Mouse (Mus musculus): ENCODE results near the gene Grm7.

Grm7 gene

DNA sequence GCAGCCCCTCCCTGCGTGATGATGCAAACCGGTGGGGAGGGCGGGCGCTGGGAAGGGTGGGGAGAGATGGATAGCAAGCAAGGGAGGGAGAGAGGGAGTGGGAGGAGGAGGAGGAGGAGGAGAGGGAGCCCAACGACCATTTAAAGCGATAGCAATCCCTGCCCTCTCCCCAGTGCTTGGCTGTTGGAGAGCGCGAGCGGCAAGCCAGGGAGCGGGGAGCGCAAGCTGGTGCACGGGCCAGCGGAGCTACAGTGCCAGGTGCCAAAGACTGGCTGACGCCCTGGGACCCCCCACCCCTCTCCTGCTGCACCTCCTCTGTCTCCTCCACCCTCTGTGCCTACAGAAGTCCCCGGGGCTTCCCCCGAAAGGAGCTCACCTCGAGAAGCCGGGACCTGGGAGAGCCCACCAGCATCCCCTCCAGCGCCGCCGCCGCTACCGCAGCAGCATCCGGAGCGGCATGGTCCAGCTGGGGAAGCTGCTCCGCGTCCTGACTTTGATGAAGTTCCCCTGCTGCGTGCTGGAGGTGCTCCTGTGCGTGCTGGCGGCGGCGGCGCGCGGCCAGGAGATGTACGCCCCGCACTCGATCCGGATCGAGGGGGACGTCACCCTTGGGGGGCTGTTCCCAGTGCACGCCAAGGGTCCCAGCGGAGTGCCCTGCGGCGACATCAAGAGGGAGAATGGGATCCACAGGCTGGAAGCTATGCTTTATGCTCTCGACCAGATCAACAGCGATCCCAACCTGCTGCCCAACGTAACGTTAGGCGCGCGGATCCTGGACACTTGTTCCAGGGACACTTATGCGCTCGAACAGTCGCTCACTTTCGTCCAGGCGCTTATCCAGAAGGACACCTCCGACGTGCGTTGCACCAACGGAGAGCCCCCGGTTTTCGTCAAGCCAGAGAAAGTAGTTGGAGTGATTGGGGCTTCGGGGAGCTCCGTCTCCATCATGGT, at the start of gene Grm7:
TSS of gene Grm7 (plus strand) at position 171 of the 951 bp plus-strand sequence.
- DNase-seq (ENCODE audit: low read depth in 2 of 2, low spot score in 2 of 2) = no peak

GRCm38 (mm10) chr6:110645041-110645410, 355 bp upstream of the Grm7 start:
- no peak for DNase-seq (ENCODE audit: low read depth in 2 of 2, low spot score in 2 of 2)

GRCm38 (mm10) chr6:110646901-110647300, 1.5 kb downstream of the Grm7 start:
- no peak for DNase-seq (ENCODE audit: low read depth in 2 of 2, low spot score in 2 of 2)

GRCm38 (mm10) chr6:110649227-110649626, 3.8 kb downstream of the Grm7 start:
- no peak for DNase-seq (ENCODE audit: low read depth in 2 of 2, low spot score in 2 of 2)

DNA sequence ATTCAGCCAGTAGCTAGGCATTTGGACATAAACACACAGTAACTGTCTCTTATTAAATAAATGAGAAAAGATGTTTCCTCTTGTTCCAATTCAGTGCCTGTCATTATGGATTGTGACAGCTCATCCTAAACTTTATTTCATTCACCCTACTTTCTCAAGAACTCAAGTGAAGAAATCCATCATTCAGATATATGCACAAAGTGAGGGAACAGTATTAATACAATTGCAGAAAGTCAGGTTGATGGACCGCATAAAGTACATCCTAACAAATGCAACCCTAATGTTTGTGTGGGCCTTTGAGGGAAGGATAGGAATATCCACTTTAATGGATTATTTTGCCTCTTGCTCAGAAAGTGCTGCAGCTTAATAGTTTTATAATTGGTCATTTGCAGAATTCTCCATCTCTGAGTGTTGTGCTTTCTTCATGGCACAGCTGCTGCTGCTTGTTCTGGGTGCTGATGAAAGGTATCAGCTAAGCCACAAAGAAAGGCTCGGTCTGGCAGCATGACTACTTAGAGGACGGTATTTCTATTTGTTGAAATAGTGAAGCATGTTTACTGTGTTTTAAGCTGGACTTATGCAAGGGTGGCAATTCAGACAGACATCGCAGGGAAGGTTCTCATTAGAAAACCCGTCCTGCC, 8.1 kb downstream of the Grm7 start:
- DNase-seq (ENCODE audit: low read depth in 2 of 2, low spot score in 2 of 2) = no peak

- DNase-seq (ENCODE audit: low read depth in 2 of 2, low spot score in 2 of 2) = no peak
These were observed 19.1 kb downstream of the Grm7 start for GRCm38 (mm10) chr6:110664436-110664835.

- DNase-seq (ENCODE audit: low read depth in 2 of 2, low spot score in 2 of 2) = no peak
These were observed 23.1 kb downstream of the Grm7 start for GRCm38 (mm10) chr6:110668447-110668846.

DNA sequence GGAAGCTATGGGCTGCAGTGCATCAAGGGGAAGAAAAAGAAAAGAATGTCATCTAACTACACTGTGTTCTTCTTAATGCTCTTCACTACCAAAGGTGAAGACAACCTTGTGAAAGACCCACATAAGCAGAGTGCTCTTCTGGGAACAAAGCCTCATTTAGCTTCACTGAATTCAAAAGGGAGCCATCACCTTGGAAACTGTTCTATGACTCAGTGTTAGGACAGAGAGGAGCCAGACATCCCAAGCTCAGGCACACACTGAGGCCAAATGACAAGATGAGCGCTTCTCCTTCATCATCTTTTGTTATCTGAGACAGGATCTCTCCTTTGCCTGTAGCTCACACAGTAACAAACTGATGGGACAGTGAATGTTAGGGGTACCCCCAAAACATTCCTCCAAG, 45.6 kb downstream of the Grm7 start:
- no peak for DNase-seq (ENCODE audit: low read depth in 2 of 2, low spot score in 2 of 2)

- DNase-seq (ENCODE audit: low read depth in 2 of 2, low spot score in 2 of 2) = no peak
These were observed 64.4 kb downstream of the Grm7 start for GRCm38 (mm10) chr6:110709763-110710162.

GRCm38 (mm10) chr6:110714943-110715342, 69.6 kb downstream of the Grm7 start:
- DNase-seq (ENCODE audit: low read depth in 2 of 2, low spot score in 2 of 2) = no peak

GRCm38 (mm10) chr6:110723371-110723770, 78.0 kb downstream of the Grm7 start:
- no peak for DNase-seq (ENCODE audit: low read depth in 2 of 2, low spot score in 2 of 2)

GRCm38 (mm10) chr6:110733914-110734313, 88.5 kb downstream of the Grm7 start:
- DNase-seq (ENCODE audit: low read depth in 2 of 2, low spot score in 2 of 2) = no peak

DNA sequence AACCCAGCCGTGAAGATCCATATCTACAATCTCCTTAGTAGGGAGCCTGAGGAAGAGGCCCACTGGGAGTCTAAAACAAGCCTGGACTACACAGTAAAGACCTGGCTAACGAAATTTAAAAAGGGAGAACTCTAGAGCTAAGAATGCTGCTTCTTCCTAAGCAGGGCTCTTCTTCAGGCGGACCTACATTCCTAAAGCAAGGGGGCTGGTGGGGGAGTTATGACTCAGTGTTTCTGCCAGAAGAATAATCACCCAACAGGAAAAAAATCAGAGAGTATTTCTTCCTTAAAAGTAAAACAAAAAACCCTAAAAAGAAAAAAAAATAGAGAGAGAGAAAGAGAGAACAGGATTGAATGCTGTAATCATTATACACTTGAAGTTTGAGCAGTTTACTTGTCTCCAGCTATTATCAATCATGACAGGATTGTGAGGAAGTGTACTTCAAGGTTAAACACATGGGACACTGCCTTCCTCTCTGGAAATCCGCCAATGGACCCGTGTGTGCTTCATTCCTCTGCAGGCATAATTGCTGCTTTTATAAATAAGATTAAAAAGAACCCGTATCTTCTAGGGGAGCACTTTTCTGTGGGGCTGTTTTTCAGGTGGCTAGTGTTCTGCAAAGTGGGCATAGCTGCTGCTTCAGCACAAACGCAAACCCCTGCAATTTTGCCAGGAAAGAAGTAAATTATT, 98.7 kb downstream of the Grm7 start:
- no peak for DNase-seq (ENCODE audit: low read depth in 2 of 2, low spot score in 2 of 2)

GRCm38 (mm10) chr6:110755921-110756320, 110.5 kb downstream of the Grm7 start:
- no peak for DNase-seq (ENCODE audit: low read depth in 2 of 2, low spot score in 2 of 2)

DNA sequence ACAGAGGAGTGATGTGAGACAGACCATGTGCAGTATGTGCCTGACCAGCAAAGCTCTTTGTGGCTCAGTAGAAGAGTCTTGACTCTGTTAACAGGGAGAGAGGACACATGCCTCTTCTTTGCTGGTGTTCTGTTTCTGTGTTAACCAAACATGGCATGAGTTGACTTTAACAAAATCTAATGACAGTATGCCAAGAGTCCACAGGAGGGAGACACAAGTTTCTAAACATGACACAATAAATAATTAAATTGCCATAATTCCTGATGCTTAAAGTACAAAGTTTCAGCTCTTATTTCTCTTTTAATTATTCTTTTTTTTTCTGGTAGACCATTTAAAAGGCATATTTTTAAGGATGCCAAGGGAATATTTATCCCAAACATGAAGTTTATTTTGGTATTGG, 124.2 kb downstream of the Grm7 start:
- no peak for DNase-seq (ENCODE audit: low read depth in 2 of 2, low spot score in 2 of 2)

GRCm38 (mm10) chr6:110772652-110773051, 127.3 kb downstream of the Grm7 start:
- no peak for DNase-seq (ENCODE audit: low read depth in 2 of 2, low spot score in 2 of 2)

DNA sequence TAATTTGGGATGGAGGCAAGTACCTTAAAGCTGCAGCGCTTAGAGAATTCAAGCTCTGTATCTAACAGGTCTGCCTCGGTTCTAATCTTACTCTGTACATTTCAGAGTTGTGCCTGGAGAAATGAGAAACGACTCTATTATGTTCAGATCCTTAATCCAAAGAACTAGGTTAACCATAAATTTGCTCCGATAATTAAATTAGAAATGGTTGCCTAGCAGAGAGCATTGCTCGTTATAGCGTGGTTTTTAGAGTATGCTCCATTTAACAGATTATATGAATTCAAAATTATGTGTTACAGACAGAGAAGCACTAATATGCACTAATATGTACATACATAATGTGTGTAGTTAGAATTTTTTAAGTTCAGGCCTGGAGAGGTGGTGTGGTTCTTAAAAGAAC, 130.7 kb downstream of the Grm7 start:
- no peak for DNase-seq (ENCODE audit: low read depth in 2 of 2, low spot score in 2 of 2)

DNA sequence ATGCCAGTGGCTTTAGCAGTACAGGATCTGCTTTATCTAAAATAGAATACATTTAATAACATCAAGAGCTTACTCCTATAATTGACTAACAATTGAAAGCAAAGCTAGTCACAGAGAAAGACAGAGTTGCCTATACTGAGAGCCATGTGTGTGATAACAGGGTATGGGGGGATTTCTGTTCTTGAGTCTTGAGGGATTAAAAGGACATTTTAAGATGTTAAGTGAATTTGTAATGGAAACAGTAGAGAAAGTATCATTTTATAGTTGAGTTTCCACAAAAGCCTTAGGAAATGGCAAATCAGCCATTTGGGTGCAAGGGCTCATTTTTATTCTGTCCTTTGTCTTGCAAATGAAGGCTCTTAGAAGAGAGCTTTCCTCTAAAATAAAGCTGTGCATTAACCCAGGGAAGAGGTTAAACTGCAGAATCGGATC, 140.1 kb downstream of the Grm7 start:
- no peak for DNase-seq (ENCODE audit: low read depth in 2 of 2, low spot score in 2 of 2)

GRCm38 (mm10) chr6:110792696-110793095, 147.3 kb downstream of the Grm7 start:
- DNase-seq (ENCODE audit: low read depth in 2 of 2, low spot score in 2 of 2) = no peak

GRCm38 (mm10) chr6:110807481-110807880, 162.1 kb downstream of the Grm7 start:
- DNase-seq (ENCODE audit: low read depth in 2 of 2, low spot score in 2 of 2) = no peak

DNA sequence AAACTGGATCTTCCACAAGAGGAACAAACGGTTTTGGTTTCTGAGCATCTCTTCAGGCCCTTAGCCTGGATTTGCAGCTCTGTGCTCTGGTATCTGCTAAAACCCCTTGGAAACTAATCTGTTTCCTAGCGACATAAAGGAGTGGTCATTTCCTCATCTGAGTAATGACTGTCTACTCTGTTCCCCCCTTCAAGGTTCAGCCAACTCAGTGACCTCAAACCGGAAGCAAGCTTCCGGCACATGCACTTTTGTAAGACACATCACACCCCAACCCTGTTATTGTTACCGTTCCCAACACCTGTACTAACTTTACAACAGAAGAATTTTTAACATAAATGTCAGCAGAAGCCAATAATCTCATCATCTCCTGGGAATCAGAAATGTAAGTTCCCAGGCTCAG, 166.8 kb downstream of the Grm7 start:
- DNase-seq (ENCODE audit: low read depth in 2 of 2, low spot score in 2 of 2) = no peak

- DNase-seq (ENCODE audit: low read depth in 2 of 2, low spot score in 2 of 2) = no peak
These were observed 172.9 kb downstream of the Grm7 start for GRCm38 (mm10) chr6:110818236-110818635.
